ENCODE assay signal across 8 mouse cellular contexts in the genomic region with DNA sequence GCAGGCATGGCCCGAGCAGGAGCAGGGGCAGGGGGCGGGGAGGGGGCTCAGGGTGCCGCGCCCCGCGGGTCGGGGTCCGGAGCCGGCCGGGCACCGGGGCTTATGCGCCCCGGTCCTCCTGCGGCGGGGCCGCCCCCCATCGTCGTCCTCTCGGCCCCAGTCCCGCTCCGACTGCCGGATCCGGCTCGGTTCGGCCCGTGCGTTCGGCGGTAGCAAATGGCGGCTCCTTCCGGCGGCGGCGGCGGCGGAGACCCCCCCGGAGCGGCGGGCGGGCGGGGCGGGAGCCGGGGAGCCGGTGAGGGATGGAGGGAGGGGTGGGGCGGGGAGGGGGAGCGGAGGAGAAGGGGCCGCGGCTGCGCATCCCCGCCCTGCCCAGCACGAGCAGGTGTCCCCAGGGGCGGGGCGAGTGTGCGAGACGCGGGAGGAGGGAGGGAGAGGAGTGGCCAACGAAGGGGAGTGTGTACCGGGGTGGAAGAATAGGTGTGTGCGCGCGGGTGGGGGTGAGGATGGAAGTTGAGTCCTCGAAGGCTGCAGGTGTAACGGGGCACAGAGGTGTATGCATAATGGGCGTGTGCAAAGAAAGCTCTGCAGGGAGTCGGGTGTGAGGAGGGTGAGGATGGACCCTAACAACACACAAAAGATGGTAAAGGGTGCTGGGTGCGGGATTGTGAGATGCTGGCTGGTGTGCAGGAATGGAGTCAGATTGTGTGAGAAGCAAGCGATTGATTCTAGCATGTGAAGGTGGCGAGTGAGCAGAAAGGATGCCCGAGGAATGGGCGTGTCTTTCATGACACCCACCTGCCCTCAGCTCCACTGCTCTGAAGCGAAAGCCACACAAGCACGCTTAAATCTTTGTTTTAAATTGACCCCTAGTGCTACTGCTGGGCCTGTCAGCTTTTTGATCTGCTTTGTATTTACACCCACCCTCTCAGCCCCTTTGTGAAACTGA. TPM values are rescaled to one million over a fixed set of nuclear protein-coding genes. Genes with fewer than 3 reads are reported as not detected.
A peak's percentile ranks its signal among the peaks of the same experiment; 100 is the strongest.
DNase-seq lines count a peak whose midpoint lies in the region; ATAC-seq lines count a peak whose summit lies in the region.

A gene (minus strand): TSS at position 217 of the 949 bp plus-strand sequence.

- peaks cover 42% of the 10 kb centered on the region for H3K4me1 ChIP-seq in erythroblast, embryonic 14.5 days (ENCODE audit: control insufficient read depth)
- H3K4me1 ChIP-seq in forebrain, embryonic 10.5 days = peaks cover 58% of the 10 kb centered on the region
- peaks cover 25% of the 10 kb centered on the region for H3K4me1 ChIP-seq in intestine, embryonic 14.5 days (replicated peaks; ENCODE audit: control insufficient read depth, insufficient read depth, low read length)

- intact Hi-C loops in left cerebral cortex, postnatal 14 days (cut with DNase I) = no loop called here

- peak within 1 kb of the TSS; percentile 77 for H3K9ac ChIP-seq in intestine, embryonic 14.5 days (ENCODE audit: low read length)

- no peak for DNase-seq in adrenal gland, postnatal 4 days (ENCODE audit: low spot score in 2 of 2)
- DNase-seq in forebrain, embryonic 10.5 days (ENCODE audit: extremely low spot score, low spot score) = peak; percentile 72
- DNase-seq in intestine, embryonic 14.5 days (ENCODE audit: low spot score) = peak; percentile 82
- peak; percentile 70 to 77 for DNase-seq in left cerebral cortex, postnatal 14 days (ENCODE audit: low spot score in 2 of 2)
- DNase-seq in spleen, adult 12 weeks (ENCODE audit: low spot score) = peak; percentile 48

- peaks cover 11% of the 10 kb centered on the region for H3K36me3 ChIP-seq in erythroblast, embryonic 14.5 days (ENCODE audit: control insufficient read depth)
- H3K36me3 ChIP-seq in forebrain, embryonic 10.5 days (replicated peaks) = peaks cover 36% of the 10 kb centered on the region
- peaks cover 22% of the 10 kb centered on the region for H3K36me3 ChIP-seq in intestine, embryonic 14.5 days (ENCODE audit: control insufficient read depth, insufficient read depth, low read length)

- H3K4me3 ChIP-seq in erythroblast, embryonic 14.5 days (replicated peaks) = peak within 1 kb of the TSS; percentile 47
- H3K4me3 ChIP-seq in forebrain, embryonic 10.5 days = peak within 1 kb of the TSS; percentile 97
- H3K4me3 ChIP-seq in intestine, embryonic 14.5 days (ENCODE audit: low read depth, low read length) = peak within 1 kb of the TSS; percentile 68

- peaks cover 78% of the 10 kb centered on the region for H3K27me3 ChIP-seq in erythroblast, embryonic 14.5 days (ENCODE audit: control insufficient read depth)
- H3K27me3 ChIP-seq in forebrain, embryonic 10.5 days (ENCODE audit: poor library complexity, severe bottlenecking) = peaks cover 42% of the 10 kb centered on the region
- H3K27me3 ChIP-seq in intestine, embryonic 14.5 days (replicated peaks; ENCODE audit: control insufficient read depth, insufficient read depth, low read length) = 0 out of 2 replicates have a peak, but pooled peaks cover 3% of the 10 kb centered on the region

- H3K9me3 ChIP-seq in erythroblast, embryonic 14.5 days (ENCODE audit: control insufficient read depth, low read length) = peaks cover 4% of the 10 kb centered on the region; the same call in 1 of the 2 replicates
- no peaks in the 10 kb centered on the region for H3K9me3 ChIP-seq in forebrain, embryonic 10.5 days
- H3K9me3 ChIP-seq in intestine, embryonic 14.5 days (ENCODE audit: control insufficient read depth, low read length) = no peaks in the 10 kb centered on the region

- under 1% methylated on average over 61 of the region's 72 CpGs for WGBS in forebrain, embryonic 10.5 days
- 2% methylated on average over 56 of the region's 72 CpGs for WGBS in intestine, embryonic 14.5 days

- peak within 1 kb of the TSS; percentile 96 for H3K27ac ChIP-seq in forebrain, embryonic 10.5 days
- H3K27ac ChIP-seq in intestine, embryonic 14.5 days (ENCODE audit: low read depth) = 0 out of 2 replicates have a peak within 1 kb of the TSS, but pooled peaks have one; percentile 47

- no peak for ATAC-seq in erythroblast, adult 5-6 weeks (replicated peaks; ENCODE audit: low FRiP score, poor library complexity, severe bottlenecking)
- peak; percentile 17 for ATAC-seq in intestine, embryonic 14.5 days (replicated peaks; ENCODE audit: low FRiP score, low TSS enrichment, low read depth)
- 0 out of 2 replicates have a peak, but pooled peaks have one; percentile 9 for ATAC-seq in megakaryocyte progenitor cell, adult 5-6 weeks (replicated peaks; ENCODE audit: poor library complexity)

- peak within 1 kb of the TSS; percentile 85 for H3K4me2 ChIP-seq in intestine, embryonic 14.5 days (ENCODE audit: low read length)

RNA-seq across cellular contexts. Expression of the gene that starts here (rescaled TPM):
- not detected in 2 replicates for polyA plus RNA-seq in erythroblast, embryonic 14.5 days (2012)
- total RNA-seq in erythroblast, adult 5-6 weeks (2015; ENCODE audit: low replicate concordance) = not detected in 2 replicates
- total RNA-seq in erythroblast, adult 5-6 weeks (2017; ENCODE audit: low replicate concordance) = not detected in 2 replicates
- 10 to 100 TPM; 11.3 to 12.1 TPM for total RNA-seq in adrenal gland, postnatal 4 days (2021)
- polyA plus RNA-seq in forebrain, embryonic 10.5 days (2016; fragmentation: Nextera tagmentation; extraction: Ambion mirVana) = 1.1 and 1.2 TPM in 2 replicates
- polyA plus RNA-seq in intestine, embryonic 14.5 days (2014; fragmentation: Nextera tagmentation; extraction: Ambion mirVana) = 1.4 and 1.9 TPM in 2 replicates
- total RNA-seq in left cerebral cortex, postnatal 14 days (2021) = 10 to 100 TPM; 32.7 to 35.1 TPM
- total RNA-seq in megakaryocyte progenitor cell, adult 5-6 weeks (2015) = 0.05 and 0.10 TPM in 2 replicates
- total RNA-seq in megakaryocyte progenitor cell, adult 5-6 weeks (2017) = 0.08 TPM in 1 of 2 replicates, not detected in the other

Comparison
In these comparisons a context has a peak if more than half of its experiments do, and no peak if none do; other contexts are left out.
1. RNA of the gene that starts here (total RNA-seq): 32.7 to 35.1 TPM in left cerebral cortex, postnatal 14 days and 11.3 to 12.1 TPM in adrenal gland, postnatal 4 days; 0.05 to 0.10 TPM in megakaryocyte progenitor cell, adult 5-6 weeks and not detected in erythroblast, adult 5-6 weeks; every median in the first group is over 10 times any median in the second.
2. Peak in ATAC-seq in megakaryocyte progenitor cell, adult 5-6 weeks; RNA of the gene not detected or under 1 TPM.
3. H3K4me3 ChIP-seq: peak in every context shown above with its lines; median percentile 97 in forebrain, embryonic 10.5 days; 68 in intestine, embryonic 14.5 days; 47 in erythroblast, embryonic 14.5 days.
4. DNase-seq: peak in forebrain, embryonic 10.5 days (single experiment), intestine, embryonic 14.5 days (single experiment), left cerebral cortex, postnatal 14 days (2 of 2) and spleen, adult 12 weeks (single experiment); none in adrenal gland, postnatal 4 days (0 of 2).